Mouse (Mus musculus): Measurements from ENCODE around the gene Slc37a3. TPM values are rescaled to one million over a fixed set of nuclear protein-coding genes. Genes with fewer than 3 reads are reported as not detected.

The Slc37a3 gene
- polyA plus RNA-seq, 1 experiment from 2014 or later: 58.7 TPM

GRCm38 (mm10) chr6:39406480-39406879 lies 29.0 kb upstream of the Slc37a3 start:
- Histone ChIP-seq H3K9me3 (no peaks in the 10 kb centered on the region), H3K27me3 (no peaks in the 10 kb centered on the region), H3K36me3 (0 out of 2 replicates have a peak, but pooled peaks cover 12% of the 10 kb centered on the region), H3K27ac (no peak overlapping the region), H3K9ac (no peak overlapping the region), H3K4me2 (replicated peaks) (no peak overlapping the region), H3K4me1 (no peaks in the 10 kb centered on the region), H3K4me3 (no peak overlapping the region)
- WGBS: 93% methylated on average over 5 of the region's 5 CpGs
- no peak for ATAC-seq (ENCODE audit: insufficient number of reproducible peaks, insufficient read depth, low FRiP score, low TSS enrichment)

DNA sequence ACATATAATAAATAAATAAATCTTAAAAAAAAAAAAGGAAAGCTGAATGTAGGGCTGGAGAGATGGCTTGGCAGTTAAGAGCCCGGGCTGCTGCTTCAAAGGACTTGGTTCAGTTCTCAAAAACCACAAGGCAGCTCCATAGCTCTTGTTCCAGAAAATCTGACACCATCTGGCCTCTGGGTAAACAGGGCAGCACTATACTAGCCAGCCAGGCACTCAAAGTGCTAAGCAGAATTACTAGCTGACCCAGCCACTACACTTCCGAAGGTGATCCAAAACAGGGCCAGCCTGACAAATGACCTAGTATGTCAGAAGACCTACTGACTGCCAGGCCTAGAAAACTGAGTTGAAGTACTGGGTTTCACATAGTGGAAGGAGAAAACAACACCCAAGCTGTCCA lies 25.7 kb upstream of the Slc37a3 start:
- no peaks in the 10 kb centered on the region for H3K9me3 ChIP-seq
- H3K4me2 ChIP-seq (replicated peaks): no peak overlapping the region
- H3K4me3 ChIP-seq: no peak overlapping the region
- 85% methylated on average over 2 of the region's 2 CpGs for WGBS
- no peak for ATAC-seq (ENCODE audit: insufficient number of reproducible peaks, insufficient read depth, low FRiP score, low TSS enrichment)
- no peak overlapping the region for H3K27ac ChIP-seq
- no peak overlapping the region for H3K9ac ChIP-seq
- peaks cover 17% of the 10 kb centered on the region for H3K36me3 ChIP-seq
- H3K27me3 ChIP-seq: no peaks in the 10 kb centered on the region
- H3K4me1 ChIP-seq: no peaks in the 10 kb centered on the region

DNA sequence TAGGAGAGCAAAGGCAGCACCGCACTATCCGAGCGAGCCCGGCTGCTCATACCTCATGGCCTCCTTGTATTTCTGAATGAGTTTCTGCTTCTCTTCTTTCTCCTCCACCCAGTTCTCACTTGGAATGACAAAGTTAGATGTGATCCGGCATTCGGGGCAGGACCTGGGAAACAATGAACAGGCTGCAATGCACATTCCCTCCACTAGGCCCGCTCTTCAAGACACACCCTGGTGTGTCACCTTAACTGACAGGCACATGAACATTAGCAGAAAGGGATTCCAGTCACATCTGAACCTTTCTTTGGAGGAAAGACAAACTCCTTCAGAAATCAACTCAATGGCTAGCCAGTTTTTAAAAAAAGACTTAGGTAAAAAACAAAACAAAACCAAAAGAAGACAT lies 22.9 kb upstream of the Slc37a3 start:
- ATAC-seq (ENCODE audit: insufficient number of reproducible peaks, insufficient read depth, low FRiP score, low TSS enrichment): no peak
- 67% methylated on average over 7 of the region's 7 CpGs for WGBS
- Histone ChIP-seq H3K4me3 (no peak overlapping the region), H3K4me1 (no peaks in the 10 kb centered on the region), H3K27me3 (no peaks in the 10 kb centered on the region), H3K9ac (no peak overlapping the region), H3K9me3 (no peaks in the 10 kb centered on the region), H3K4me2 (replicated peaks) (no peak overlapping the region), H3K27ac (no peak overlapping the region), H3K36me3 (peaks cover 19% of the 10 kb centered on the region)

DNA sequence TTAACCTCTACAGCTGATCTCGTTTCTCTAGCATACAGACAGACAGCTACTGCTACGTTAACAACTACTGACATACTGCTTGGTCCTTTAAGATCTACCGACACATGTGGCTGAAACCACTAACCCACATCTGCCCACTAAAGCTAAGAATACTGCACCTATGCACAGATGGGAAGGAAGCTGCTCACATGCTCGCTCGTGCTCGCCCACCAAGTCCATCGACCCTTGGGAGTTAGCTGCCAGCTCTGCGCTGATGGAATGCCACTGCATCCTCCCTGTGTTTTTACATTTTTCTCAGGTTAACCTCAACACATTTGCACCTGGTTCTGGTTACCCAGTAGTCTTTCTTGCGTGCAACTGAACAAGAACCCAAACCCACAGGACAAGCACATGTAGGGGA lies 20.9 kb upstream of the Slc37a3 start:
- no peak overlapping the region for H3K9ac ChIP-seq
- WGBS: 87% methylated on average over 9 of the region's 9 CpGs
- ATAC-seq (ENCODE audit: insufficient number of reproducible peaks, insufficient read depth, low FRiP score, low TSS enrichment): no peak
- H3K4me3 ChIP-seq: no peak overlapping the region
- no peaks in the 10 kb centered on the region for H3K27me3 ChIP-seq
- H3K36me3 ChIP-seq: peaks cover 11% of the 10 kb centered on the region
- no peaks in the 10 kb centered on the region for H3K4me1 ChIP-seq
- H3K27ac ChIP-seq: no peak overlapping the region
- no peak overlapping the region for H3K4me2 ChIP-seq (replicated peaks)
- no peaks in the 10 kb centered on the region for H3K9me3 ChIP-seq

GRCm38 (mm10) chr6:39397046-39397445 lies 19.6 kb upstream of the Slc37a3 start:
- Histone ChIP-seq H3K27me3 (no peaks in the 10 kb centered on the region), H3K9ac (no peak overlapping the region), H3K27ac (no peak overlapping the region), H3K9me3 (no peaks in the 10 kb centered on the region), H3K4me1 (no peaks in the 10 kb centered on the region), H3K4me3 (no peak overlapping the region), H3K4me2 (replicated peaks) (no peak overlapping the region), H3K36me3 (peaks cover 11% of the 10 kb centered on the region)
- no peak for ATAC-seq (ENCODE audit: insufficient number of reproducible peaks, insufficient read depth, low FRiP score, low TSS enrichment)
- WGBS: 97% methylated on average over 6 of the region's 6 CpGs

- Histone ChIP-seq H3K27ac (no peak overlapping the region), H3K9me3 (no peaks in the 10 kb centered on the region), H3K9ac (no peak overlapping the region), H3K27me3 (no peaks in the 10 kb centered on the region), H3K4me3 (no peak overlapping the region), H3K36me3 (peaks cover 11% of the 10 kb centered on the region), H3K4me2 (replicated peaks) (no peak overlapping the region), H3K4me1 (no peaks in the 10 kb centered on the region)
- WGBS: 69% methylated on average over 4 of the region's 4 CpGs
- no peak for ATAC-seq (ENCODE audit: insufficient number of reproducible peaks, insufficient read depth, low FRiP score, low TSS enrichment)
Observed at GRCm38 (mm10) chr6:39395916-39396315, 18.4 kb upstream of the Slc37a3 start.

GRCm38 (mm10) chr6:39395471-39395870 lies 18.0 kb upstream of the Slc37a3 start:
- Histone ChIP-seq H3K27ac (no peak overlapping the region), H3K4me3 (no peak overlapping the region), H3K9ac (no peak overlapping the region), H3K4me1 (no peaks in the 10 kb centered on the region), H3K36me3 (peaks cover 11% of the 10 kb centered on the region), H3K4me2 (replicated peaks) (no peak overlapping the region), H3K27me3 (no peaks in the 10 kb centered on the region), H3K9me3 (no peaks in the 10 kb centered on the region)
- ATAC-seq (ENCODE audit: insufficient number of reproducible peaks, insufficient read depth, low FRiP score, low TSS enrichment): no peak
- WGBS: 79% methylated on average over 4 of the region's 4 CpGs

DNA sequence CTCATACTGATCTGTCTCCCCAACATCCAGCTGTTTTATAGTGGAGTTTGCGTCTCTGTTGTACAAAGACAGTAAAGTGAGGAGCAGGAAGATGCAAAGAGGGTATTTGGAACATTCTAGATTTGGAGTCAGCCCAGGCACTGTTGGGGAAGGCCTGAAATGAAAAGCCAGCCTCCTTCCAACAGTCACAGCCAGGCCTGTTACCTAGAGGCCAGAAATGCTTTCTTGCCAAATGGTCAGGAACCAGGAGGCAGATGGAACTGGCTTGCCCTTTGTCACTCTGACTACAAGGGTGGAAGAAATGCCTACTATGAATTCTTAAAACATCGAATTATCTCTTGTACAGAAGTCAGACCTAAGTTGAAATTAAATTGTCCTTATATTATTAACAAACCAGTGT lies 12.5 kb upstream of the Slc37a3 start:
- no peak for ATAC-seq (ENCODE audit: insufficient number of reproducible peaks, insufficient read depth, low FRiP score, low TSS enrichment)
- Histone ChIP-seq H3K4me3 (no peak overlapping the region), H3K9ac (no peak overlapping the region), H3K36me3 (no peaks in the 10 kb centered on the region), H3K4me2 (replicated peaks) (no peak overlapping the region), H3K27me3 (no peaks in the 10 kb centered on the region), H3K27ac (no peak overlapping the region), H3K9me3 (no peaks in the 10 kb centered on the region), H3K4me1 (no peaks in the 10 kb centered on the region)
- WGBS: 95% methylated on average over 2 of the region's 2 CpGs

- 3% methylated on average over 20 of the region's 20 CpGs for WGBS
- H3K36me3 ChIP-seq: no peaks in the 10 kb centered on the region
- H3K4me2 ChIP-seq (replicated peaks): peak within 1 kb of the TSS; percentile 55
- peak within 1 kb of the TSS; percentile 30 for H3K4me3 ChIP-seq
- H3K27me3 ChIP-seq: peaks cover 11% of the 10 kb centered on the region
- no peak within 1 kb of the TSS for H3K27ac ChIP-seq
- H3K9me3 ChIP-seq: no peaks in the 10 kb centered on the region
- no peak for ATAC-seq (ENCODE audit: insufficient number of reproducible peaks, insufficient read depth, low FRiP score, low TSS enrichment)
- 0 out of 2 replicates have a peak, but pooled peaks cover 10% of the 10 kb centered on the region for H3K4me1 ChIP-seq
- H3K9ac ChIP-seq: peak within 1 kb of the TSS; percentile 39
Observed at GRCm38 (mm10) chr6:39381125-39381880, 3.8 kb upstream of the Slc37a3 start, which contains the start of gene Rab19. Gene Rab19, plus strand, starts transcription at chr6:39381175.

GRCm38 (mm10) chr6:39380276-39380675 lies 2.8 kb upstream of the Slc37a3 start:
- no peak for ATAC-seq (ENCODE audit: insufficient number of reproducible peaks, insufficient read depth, low FRiP score, low TSS enrichment)
- 0 out of 2 replicates have a peak, but pooled peaks cover 15% of the 10 kb centered on the region for H3K4me1 ChIP-seq
- H3K4me3 ChIP-seq: no peak overlapping the region

GRCm38 (mm10) chr6:39379749-39380148 lies 2.3 kb upstream of the Slc37a3 start:
- H3K27ac ChIP-seq: no peak overlapping the region
- ATAC-seq (ENCODE audit: insufficient number of reproducible peaks, insufficient read depth, low FRiP score, low TSS enrichment): no peak
- no peak overlapping the region for H3K4me3 ChIP-seq
- no peak overlapping the region for H3K9ac ChIP-seq
- WGBS: 82% methylated on average over 8 of the region's 8 CpGs
- H3K4me2 ChIP-seq (replicated peaks): no peak overlapping the region
- H3K9me3 ChIP-seq: no peaks in the 10 kb centered on the region
- H3K27me3 ChIP-seq: peaks cover 11% of the 10 kb centered on the region
- H3K4me1 ChIP-seq: 0 out of 2 replicates have a peak, but pooled peaks cover 15% of the 10 kb centered on the region
- H3K36me3 ChIP-seq: no peaks in the 10 kb centered on the region

More at GRCm38 (mm10) chr6:39380276-39380675, 2.8 kb upstream of the Slc37a3 start:
- Histone ChIP-seq H3K4me2 (replicated peaks) (no peak overlapping the region), H3K27ac (no peak overlapping the region), H3K36me3 (no peaks in the 10 kb centered on the region), H3K9me3 (no peaks in the 10 kb centered on the region), H3K27me3 (peaks cover 11% of the 10 kb centered on the region), H3K9ac (no peak overlapping the region)
- WGBS: 87% methylated on average over 3 of the region's 3 CpGs

- H3K36me3 ChIP-seq: peaks cover 3% of the 10 kb centered on the region; the same call in 1 of the 2 replicates
- H3K9ac ChIP-seq: no peak overlapping the region
- H3K27me3 ChIP-seq: peaks cover 11% of the 10 kb centered on the region
- H3K27ac ChIP-seq: no peak overlapping the region
- 0 out of 2 replicates have a peak, but pooled peaks cover 15% of the 10 kb centered on the region for H3K4me1 ChIP-seq
- H3K4me2 ChIP-seq (replicated peaks): no peak overlapping the region
- no peak for ATAC-seq (ENCODE audit: insufficient number of reproducible peaks, insufficient read depth, low FRiP score, low TSS enrichment)
- 66% methylated on average over 4 of the region's 4 CpGs for WGBS
- no peaks in the 10 kb centered on the region for H3K9me3 ChIP-seq
- no peak overlapping the region for H3K4me3 ChIP-seq
Observed at GRCm38 (mm10) chr6:39379224-39379623, 1.7 kb upstream of the Slc37a3 start.

All from embryonic facial prominence, embryonic 12.5 days (tissue).